Mouse (Mus musculus) right cerebral cortex, postnatal 25 days (tissue): ENCODE results near the gene Inf2.

Source experiments
- DNase-seq: peaks from one replicate; pipeline ENCODE4 v3.0.0; 2022

The Inf2 gene

GRCm38 (mm10) chr12:112571064-112571463 lies 17.5 kb upstream of the Inf2 start:
- no peak for DNase-seq

- no peak for DNase-seq
Measured at GRCm38 (mm10) chr12:112575274-112575986, 13.2 kb upstream of the Inf2 start.

DNA sequence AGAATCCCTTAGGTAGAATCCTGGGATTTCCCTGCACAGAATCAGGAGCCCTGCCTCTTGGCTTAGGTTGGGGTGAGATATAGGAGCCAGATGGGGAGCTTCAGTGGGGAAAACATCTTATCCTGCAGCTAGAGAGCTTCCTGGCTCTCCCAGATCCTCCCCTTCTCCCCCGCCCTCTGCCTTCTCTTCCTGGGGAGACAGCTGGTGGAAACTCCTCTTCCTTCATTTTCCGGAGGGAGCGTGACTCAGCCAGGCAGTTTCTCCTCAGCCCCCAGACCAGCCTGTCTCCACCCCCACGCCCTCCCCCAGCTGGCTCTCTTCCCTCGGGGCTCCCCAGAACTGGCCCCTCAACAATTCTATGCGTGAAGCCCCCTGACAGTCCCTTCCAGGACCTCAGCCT lies 12.2 kb upstream of the Inf2 start:
- peak; percentile 76 for DNase-seq

GRCm38 (mm10) chr12:112576749-112577148 lies 11.8 kb upstream of the Inf2 start:
- DNase-seq, result no peak

- DNase-seq, result no peak
Measured at GRCm38 (mm10) chr12:112578296-112579090, 10.1 kb upstream of the Inf2 start.

- no peak for DNase-seq
Measured at GRCm38 (mm10) chr12:112579430-112579829, 9.2 kb upstream of the Inf2 start.

DNA sequence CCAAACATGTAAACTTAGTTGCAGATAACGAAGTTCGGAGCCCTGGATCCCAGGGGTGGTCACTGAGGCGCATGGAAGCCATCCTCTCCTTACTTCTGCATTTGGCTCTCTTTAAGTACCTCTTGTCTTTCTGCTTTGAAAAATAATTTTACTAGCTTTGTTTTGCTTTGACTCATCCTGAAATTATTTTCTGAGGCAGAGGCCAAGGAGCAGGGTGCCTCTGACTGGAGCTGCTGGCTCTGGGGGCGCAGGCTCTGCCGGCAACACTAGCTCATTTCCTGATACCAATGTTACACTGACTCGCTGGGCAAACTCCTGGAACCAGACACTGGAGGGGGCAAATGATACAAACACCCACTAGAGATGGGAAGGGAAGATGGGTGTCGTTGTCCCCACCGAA lies 8.7 kb upstream of the Inf2 start:
- DNase-seq, result no peak

GRCm38 (mm10) chr12:112581113-112581512 lies 7.5 kb upstream of the Inf2 start:
- DNase-seq, result no peak

GRCm38 (mm10) chr12:112584954-112585353 lies 3.6 kb upstream of the Inf2 start:
- no peak for DNase-seq

GRCm38 (mm10) chr12:112585924-112586538 lies 2.6 kb upstream of the Inf2 start:
- no peak for DNase-seq

GRCm38 (mm10) chr12:112587125-112588124 lies 1.2 kb upstream of the Inf2 start:
- DNase-seq, result no peak

GRCm38 (mm10) chr12:112589491-112590191 lies 1.1 kb downstream of the Inf2 start:
- DNase-seq, result no peak

DNA sequence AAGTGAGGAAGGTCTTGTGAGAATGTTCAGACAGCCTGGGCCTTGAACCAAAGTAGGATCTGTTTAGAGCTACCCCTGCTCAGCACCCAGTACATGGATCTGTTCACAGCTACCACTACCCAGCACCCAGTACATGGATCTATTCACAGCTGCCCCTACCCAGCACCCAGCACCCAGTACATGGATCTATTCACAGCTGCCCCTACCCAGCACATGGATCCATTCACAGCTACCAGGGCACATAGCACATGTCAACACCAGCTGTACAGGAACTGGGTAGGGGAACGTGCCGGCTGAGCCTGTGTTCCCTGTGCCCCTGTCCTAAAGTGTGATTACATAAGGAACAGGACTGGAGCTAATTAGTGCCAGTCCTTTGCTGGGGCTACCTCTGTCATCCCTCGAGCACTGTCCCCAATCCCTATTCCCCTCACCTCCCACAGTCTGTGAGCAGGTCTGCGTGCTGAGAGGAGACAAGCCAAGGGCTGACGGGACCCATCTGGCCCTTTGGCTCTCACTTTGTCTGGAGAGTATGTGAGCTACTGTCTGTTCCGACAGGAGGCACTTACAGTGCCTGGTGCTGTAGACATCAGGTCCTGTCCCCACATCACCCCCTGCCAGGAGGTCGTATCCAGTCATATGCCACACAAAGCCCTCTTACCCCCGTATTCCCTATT lies 2.1 kb downstream of the Inf2 start:
- no peak for DNase-seq

DNA sequence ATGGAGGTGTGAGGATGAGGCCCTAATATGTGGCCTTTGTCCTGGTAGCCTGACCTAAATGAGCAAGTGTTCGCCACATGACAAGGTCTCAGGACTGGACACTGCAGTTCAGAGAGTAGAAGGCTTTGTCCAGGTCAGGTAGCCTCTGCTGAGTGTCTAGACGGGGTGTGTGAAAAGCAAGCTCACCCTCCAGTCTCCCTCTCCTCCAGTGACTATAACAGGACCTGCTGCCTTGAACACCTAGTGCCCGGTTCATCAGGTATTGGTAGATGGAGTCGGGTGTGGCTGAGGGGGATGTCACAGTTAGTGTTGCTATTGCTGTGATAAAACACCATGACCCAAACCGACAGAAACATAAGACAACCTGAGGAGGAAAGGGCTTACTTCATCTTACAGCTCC lies 2.7 kb downstream of the Inf2 start:
- no peak for DNase-seq

DNA sequence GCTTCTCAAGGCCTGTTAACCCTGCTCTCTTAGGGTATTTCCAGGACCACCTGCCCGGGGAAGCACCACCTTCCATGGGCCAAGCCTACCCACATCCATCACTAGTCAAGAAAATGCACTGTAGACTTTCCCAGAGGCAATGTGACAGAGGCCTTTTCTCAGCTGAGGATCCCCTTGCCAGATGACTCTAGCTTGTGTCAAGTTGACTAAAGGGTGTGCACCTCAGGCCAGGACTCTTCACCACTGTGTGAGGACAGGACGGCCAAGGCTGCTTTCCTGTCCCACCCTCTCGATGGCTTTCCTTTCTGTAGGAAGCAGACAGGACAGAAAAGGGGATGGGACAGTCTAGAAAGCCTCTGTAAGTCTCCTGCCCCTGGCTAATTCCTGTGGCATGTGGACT lies 3.1 kb downstream of the Inf2 start:
- DNase-seq, result no peak

GRCm38 (mm10) chr12:112592985-112593734 lies 4.6 kb downstream of the Inf2 start:
- DNase-seq, result no peak

DNA sequence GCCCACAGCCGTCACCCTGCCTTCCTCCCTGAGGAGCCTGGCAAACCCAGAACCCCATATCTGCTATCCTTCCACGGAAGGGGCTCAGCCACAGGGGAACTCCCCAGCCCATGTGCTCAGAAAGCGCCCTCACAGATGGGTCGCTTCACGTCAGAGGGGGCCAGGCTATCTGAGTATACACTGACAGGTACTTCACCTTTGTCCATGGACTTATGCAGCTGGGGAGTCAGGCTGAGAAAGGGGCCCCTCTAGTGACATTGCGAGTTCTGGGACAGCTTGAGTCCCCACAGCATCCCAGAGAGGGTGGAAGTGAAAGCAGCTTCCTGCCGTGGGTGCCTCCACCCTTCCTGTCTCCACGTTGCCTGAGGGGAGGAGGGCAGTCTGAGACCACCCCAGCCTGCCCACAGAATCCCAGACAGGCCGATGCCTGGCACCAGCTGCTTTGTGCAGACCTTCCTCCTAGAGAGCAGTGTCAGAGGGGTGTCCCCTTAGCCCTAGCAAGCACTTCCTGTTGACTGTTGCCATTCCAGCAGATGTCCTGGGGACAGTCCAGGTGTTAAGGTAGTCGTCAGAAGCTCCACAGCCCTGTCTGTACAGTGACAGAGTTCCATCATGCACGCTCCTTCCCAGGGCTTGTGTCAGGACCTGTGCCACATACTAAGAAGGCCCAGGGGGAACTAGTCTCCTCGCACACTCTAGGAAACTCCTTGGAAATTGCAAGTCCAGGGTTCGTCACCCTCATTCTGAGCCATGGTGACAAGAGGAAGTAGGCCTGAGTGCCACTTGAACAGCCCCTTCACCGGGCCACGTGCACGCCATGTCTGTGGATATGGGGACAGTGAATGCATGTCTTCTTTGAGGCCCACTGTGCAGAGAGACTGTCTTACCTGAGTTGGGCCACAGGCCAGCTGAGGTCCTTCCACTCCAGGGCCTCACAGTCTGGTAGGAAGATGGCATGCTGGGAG lies 5.6 kb downstream of the Inf2 start:
- no peak for DNase-seq

- peak; percentile 56 for DNase-seq
Measured at GRCm38 (mm10) chr12:112594989-112595388, 6.4 kb downstream of the Inf2 start.

GRCm38 (mm10) chr12:112595626-112596025 lies 7.0 kb downstream of the Inf2 start:
- no peak for DNase-seq
